ENCODE assay signal across 9 mouse cellular contexts in the genomic region with DNA sequence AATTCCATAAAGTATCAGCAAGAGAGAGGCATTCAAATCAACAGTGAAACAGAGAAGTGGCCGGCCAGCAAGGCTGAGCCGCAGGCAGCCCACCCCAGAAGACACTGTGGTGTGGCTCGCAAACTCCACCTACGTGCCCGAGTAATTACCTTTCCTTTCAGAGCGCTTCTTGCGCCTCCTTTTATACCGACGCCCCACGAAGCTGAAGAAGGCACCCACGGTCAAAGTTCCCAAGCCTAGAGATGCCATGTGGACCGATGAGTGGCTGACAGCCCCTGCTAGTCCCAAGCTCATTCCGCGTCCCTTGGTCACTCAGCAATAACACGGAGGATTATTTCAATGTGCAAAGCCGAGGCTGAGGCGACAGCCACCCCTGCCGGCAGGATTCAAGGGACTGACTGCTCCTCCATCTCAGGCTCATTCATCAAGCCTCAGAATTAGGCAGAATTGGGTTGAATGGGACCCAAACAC.
A peak's percentile ranks its signal among the peaks of the same experiment; 100 is the strongest.
DNase-seq lines count a peak whose midpoint lies in the region; ATAC-seq lines count a peak whose summit lies in the region.
"Had no signal": no experiment of that assay in that cellular context is flagged by ENCODE, and none has a peak within 500 bp of the region (broad histone marks: within the 10 kb centered on the region; RNA-seq: fewer than 3 reads in every experiment).

No protein-coding gene starts in this region.

- peak overlapping the region; percentile 22 for H3K4me3 ChIP-seq in intestine, embryonic 14.5 days (ENCODE audit: low read depth, low read length)
- peak overlapping the region; percentile 43 for H3K4me3 ChIP-seq in midbrain, embryonic 16.5 days (ENCODE audit: low read depth, low read length)
- H3K4me3 ChIP-seq: liver, embryonic 15.5 days had no signal

- peak overlapping the region; percentile 27; the same call in 1 of the 2 replicates for H3K9ac ChIP-seq in intestine, embryonic 14.5 days (ENCODE audit: low read length)
- peak overlapping the region; percentile 59 for H3K9ac ChIP-seq in midbrain, embryonic 16.5 days (ENCODE audit: low read depth, low read length)
- H3K9ac ChIP-seq: liver, embryonic 15.5 days had no signal

- H3K4me1 ChIP-seq in intestine, embryonic 14.5 days (replicated peaks; ENCODE audit: control insufficient read depth, insufficient read depth, low read length), result no peaks in the 10 kb centered on the region; the same call in 1 of the 2 replicates
- peaks cover 16% of the 10 kb centered on the region for H3K4me1 ChIP-seq in midbrain, embryonic 16.5 days (ENCODE audit: control insufficient read depth, insufficient read depth, low read length)

- no peak overlapping the region for H3K27ac ChIP-seq in intestine, embryonic 14.5 days (ENCODE audit: low read depth)
- peak overlapping the region; percentile 49 for H3K27ac ChIP-seq in midbrain, embryonic 16.5 days (ENCODE audit: low read length)
- H3K27ac ChIP-seq: liver, embryonic 15.5 days had no signal

- WGBS in intestine, embryonic 14.5 days, result 24% methylated on average over 18 of the region's 18 CpGs
- 4% methylated on average over 18 of the region's 18 CpGs for WGBS in midbrain, embryonic 16.5 days

- no peaks in the 10 kb centered on the region for H3K9me3 ChIP-seq in intestine, embryonic 14.5 days (ENCODE audit: control insufficient read depth, low read length)
- no peaks in the 10 kb centered on the region for H3K9me3 ChIP-seq in midbrain, embryonic 16.5 days (replicated peaks; ENCODE audit: control insufficient read depth, low read length, poor library complexity, severe bottlenecking)
- H3K9me3 ChIP-seq: liver, embryonic 15.5 days had no signal

- no peaks in the 10 kb centered on the region for H3K36me3 ChIP-seq in intestine, embryonic 14.5 days (ENCODE audit: control insufficient read depth, insufficient read depth, low read length)
- no peaks in the 10 kb centered on the region for H3K36me3 ChIP-seq in midbrain, embryonic 16.5 days (ENCODE audit: control insufficient read depth, insufficient read depth, low read length)
- H3K36me3 ChIP-seq: liver, embryonic 15.5 days had no signal

- peak; percentile 40 for DNase-seq in cerebellum, adult 9-11 months
- no peak for DNase-seq in cerebellum, adult 11 months
- peak; percentile 50 for DNase-seq in right cerebral cortex, postnatal 4 days
- no peak for DNase-seq in right cerebral cortex, postnatal 36 days (ENCODE audit: low spot score in 2 of 2)
- peak; percentile 58 for DNase-seq in intestine, embryonic 14.5 days (ENCODE audit: low spot score)
- no peak for DNase-seq in right cerebral cortex, postnatal 25 days

- peak overlapping the region; percentile 52 for H3K4me2 ChIP-seq in intestine, embryonic 14.5 days (ENCODE audit: low read length)
- peak overlapping the region; percentile 75 for H3K4me2 ChIP-seq in midbrain, embryonic 16.5 days (ENCODE audit: low read length)
- H3K4me2 ChIP-seq: liver, embryonic 15.5 days had no signal

- no peak for ATAC-seq in intestine, embryonic 14.5 days (replicated peaks; ENCODE audit: low FRiP score, low TSS enrichment, low read depth)
- ATAC-seq in midbrain, embryonic 16.5 days, result peak; percentile 83
- no peak; the same call in 1 of the 2 replicates for ATAC-seq in frontal cortex, adult (ENCODE audit: low TSS enrichment)

- H3K27me3 ChIP-seq in intestine, embryonic 14.5 days (replicated peaks; ENCODE audit: control insufficient read depth, insufficient read depth, low read length), result no peaks in the 10 kb centered on the region
- no peaks in the 10 kb centered on the region for H3K27me3 ChIP-seq in midbrain, embryonic 16.5 days (ENCODE audit: control insufficient read depth, insufficient read depth, low read depth, low read length)
- H3K27me3 ChIP-seq: liver, embryonic 15.5 days had no signal

Comparison
In these comparisons a context has a peak if more than half of its experiments do, and no peak if none do; other contexts are left out.
1. DNase-seq: peak in cerebellum, adult 9-11 months (single experiment), right cerebral cortex, postnatal 4 days (single experiment) and intestine, embryonic 14.5 days (single experiment); none in cerebellum, adult 11 months (single experiment), right cerebral cortex, postnatal 36 days (0 of 2) and right cerebral cortex, postnatal 25 days (single experiment).